Mouse (Mus musculus) hindbrain, embryonic 13.5 days (tissue): ENCODE measurements around the gene Wasf2. TPM values are rescaled to one million over a fixed set of nuclear protein-coding genes. Genes with fewer than 3 reads are reported as not detected.

Experiments
- ATAC-seq: fragments of 200-750 bp; cut with Nextera tagmentation; 2 replicates; pipeline ENCODE4 v1.8.0; 2017; ENCODE audit warnings: moderate TSS enrichment; ENCODE audit not compliant: low FRiP score
- H3K27ac ChIP-seq: fragments of 300-500 bp; sonication (generic); 2 replicates; pipeline ENCODE4 v1.5.1; 2015; ENCODE audit warnings: inconsistent platforms, mild to moderate bottlenecking, moderate library complexity
- H3K27me3 ChIP-seq: fragments of 300-500 bp; sonication (generic); 2 replicates; pipeline ENCODE4 v1.6.1; 2015; ENCODE audit warnings: mild to moderate bottlenecking, inconsistent platforms
- H3K36me3 ChIP-seq: fragments of 300-500 bp; sonication (generic); 2 replicates; pipeline ENCODE4 v1.6.1; 2015; ENCODE audit warnings: mild to moderate bottlenecking, inconsistent platforms
- H3K4me1 ChIP-seq: fragments of 300-500 bp; sonication (generic); replicated peaks from 2 replicates; pipeline ENCODE4 v1.6.1; 2015; ENCODE audit warnings: inconsistent platforms
- H3K4me2 ChIP-seq: fragments of 300-500 bp; sonication (generic); 2 replicates; pipeline ENCODE4 v1.6.1; 2015; ENCODE audit warnings: inconsistent platforms, mild to moderate bottlenecking, moderate library complexity
- H3K4me3 ChIP-seq: fragments of 300-500 bp; sonication (generic); 2 replicates; pipeline ENCODE4 v1.5.1; 2015; ENCODE audit warnings: mild to moderate bottlenecking, inconsistent platforms
- H3K9ac ChIP-seq: fragments of 300-500 bp; sonication (generic); 2 replicates; pipeline ENCODE4 v1.6.1; 2015; ENCODE audit warnings: mild to moderate bottlenecking, inconsistent platforms
- H3K9me3 ChIP-seq: fragments of 300-500 bp; sonication (generic); 2 replicates; pipeline ENCODE4 v1.6.1; 2016; ENCODE audit warnings: inconsistent platforms
- WGBS: fragments of 180-500 bp; shearing (Covaris S2); methylation state at CpG from one replicate; pipeline ENCODE4 v1.1.7; 2015; 5-methylcytosine and 5-hydroxymethylcytosine counted together
- polyA plus RNA-seq: library from polyadenylated mRNA; unstranded; fragments of >200 nt; fragmentation: Nextera tagmentation; extraction: Ambion mirVana; gene quantifications from 2 replicates; pipeline ENCODE4 v1.2.1, GENCODE M21; 2015

Gene Wasf2
- polyA plus RNA-seq, 1 experiment from 2014 or later = 35.4 TPM

- Histone ChIP-seq H3K9me3 (no peaks in the 10 kb centered on the region), H3K4me2 (peak overlapping the region; percentile 95), H3K4me1 (peaks cover 27% of the 10 kb centered on the region), H3K9ac (peak overlapping the region; percentile 81; the same call in 1 of the 2 replicates), H3K36me3 (no peaks in the 10 kb centered on the region), H3K27ac (no peak overlapping the region), H3K27me3 (peaks cover 59% of the 10 kb centered on the region), H3K4me3 (peak overlapping the region; percentile 66)
- no peak for ATAC-seq
- 12% methylated on average over 10 of the region's 10 CpGs for WGBS
Observed at GRCm38 (mm10) chr4:133213661-133214060, 83.4 kb downstream of the Wasf2 start.

GRCm38 (mm10) chr4:133217641-133218040 lies 87.3 kb downstream of the Wasf2 start:
- Histone ChIP-seq H3K9me3 (no peaks in the 10 kb centered on the region), H3K4me2 (no peak overlapping the region), H3K27me3 (peaks cover 77% of the 10 kb centered on the region), H3K9ac (no peak overlapping the region), H3K4me3 (no peak overlapping the region), H3K36me3 (no peaks in the 10 kb centered on the region), H3K4me1 (peaks cover 31% of the 10 kb centered on the region), H3K27ac (no peak overlapping the region)
- WGBS = 3% methylated on average over 5 of the region's 5 CpGs
- no peak; the same call in 1 of the 2 replicates for ATAC-seq

- ATAC-seq = no peak
- no peak overlapping the region for H3K4me3 ChIP-seq
- peaks cover 69% of the 10 kb centered on the region for H3K27me3 ChIP-seq
Observed at GRCm38 (mm10) chr4:133218745-133219144, 88.4 kb downstream of the Wasf2 start.

GRCm38 (mm10) chr4:133220656-133221055 lies 90.4 kb downstream of the Wasf2 start:
- H3K9me3 ChIP-seq = no peaks in the 10 kb centered on the region
- H3K27me3 ChIP-seq = peaks cover 54% of the 10 kb centered on the region
- no peak for ATAC-seq
- H3K4me2 ChIP-seq = peak overlapping the region; percentile 56
- H3K36me3 ChIP-seq = no peaks in the 10 kb centered on the region
- WGBS = 1% methylated on average over 25 of the region's 25 CpGs
- H3K4me3 ChIP-seq = peak overlapping the region; percentile 32
- peak overlapping the region; percentile 67 for H3K9ac ChIP-seq
- peaks cover 30% of the 10 kb centered on the region for H3K4me1 ChIP-seq
- H3K27ac ChIP-seq = no peak overlapping the region

More at GRCm38 (mm10) chr4:133218745-133219144, 88.4 kb downstream of the Wasf2 start:
- Histone ChIP-seq H3K9ac (no peak overlapping the region), H3K4me2 (no peak overlapping the region), H3K9me3 (no peaks in the 10 kb centered on the region), H3K36me3 (no peaks in the 10 kb centered on the region), H3K27ac (no peak overlapping the region), H3K4me1 (peaks cover 25% of the 10 kb centered on the region)
- 95% methylated on average over 3 of the region's 3 CpGs for WGBS

- Histone ChIP-seq H3K27me3 (peaks cover 51% of the 10 kb centered on the region), H3K9me3 (no peaks in the 10 kb centered on the region), H3K4me3 (no peak overlapping the region), H3K4me1 (peaks cover 30% of the 10 kb centered on the region), H3K9ac (no peak overlapping the region), H3K27ac (no peak overlapping the region), H3K36me3 (no peaks in the 10 kb centered on the region), H3K4me2 (no peak overlapping the region)
- no peak for ATAC-seq
- WGBS = 86% methylated on average over 8 of the region's 8 CpGs
Observed at GRCm38 (mm10) chr4:133221701-133222100, 91.4 kb downstream of the Wasf2 start.

GRCm38 (mm10) chr4:133223875-133224274 lies 93.6 kb downstream of the Wasf2 start:
- Histone ChIP-seq H3K9ac (peak overlapping the region; percentile 43; the same call in 1 of the 2 replicates), H3K36me3 (no peaks in the 10 kb centered on the region), H3K27me3 (peaks cover 43% of the 10 kb centered on the region), H3K4me1 (peaks cover 25% of the 10 kb centered on the region), H3K9me3 (no peaks in the 10 kb centered on the region), H3K27ac (no peak overlapping the region), H3K4me2 (no peak overlapping the region), H3K4me3 (no peak overlapping the region)
- WGBS = 38% methylated on average over 5 of the region's 5 CpGs
- ATAC-seq = no peak

GRCm38 (mm10) chr4:133226073-133226472 lies 95.8 kb downstream of the Wasf2 start:
- no peak overlapping the region for H3K27ac ChIP-seq
- H3K4me1 ChIP-seq = peaks cover 22% of the 10 kb centered on the region
- H3K36me3 ChIP-seq = no peaks in the 10 kb centered on the region
- WGBS = 74% methylated on average over 10 of the region's 10 CpGs
- H3K27me3 ChIP-seq = peaks cover 22% of the 10 kb centered on the region
- H3K9ac ChIP-seq = no peak overlapping the region
- no peaks in the 10 kb centered on the region for H3K9me3 ChIP-seq
- no peak overlapping the region for H3K4me3 ChIP-seq
- H3K4me2 ChIP-seq = no peak overlapping the region
- ATAC-seq = no peak

GRCm38 (mm10) chr4:133227636-133228035 lies 97.3 kb downstream of the Wasf2 start:
- Histone ChIP-seq H3K4me2 (no peak overlapping the region), H3K9me3 (no peaks in the 10 kb centered on the region), H3K4me3 (no peak overlapping the region), H3K36me3 (no peaks in the 10 kb centered on the region), H3K27me3 (0 out of 2 replicates have a peak, but pooled peaks cover 17% of the 10 kb centered on the region), H3K27ac (no peak overlapping the region), H3K4me1 (peaks cover 18% of the 10 kb centered on the region), H3K9ac (no peak overlapping the region)
- no peak for ATAC-seq
- 44% methylated on average over 8 of the region's 8 CpGs for WGBS

- 0 out of 2 replicates have a peak, but pooled peaks cover 7% of the 10 kb centered on the region for H3K4me1 ChIP-seq
- 58% methylated on average over 8 of the region's 8 CpGs for WGBS
- H3K27ac ChIP-seq = peak overlapping the region; percentile 19; the same call in 1 of the 2 replicates
- no peak overlapping the region for H3K4me2 ChIP-seq
- no peak overlapping the region for H3K4me3 ChIP-seq
- H3K9me3 ChIP-seq = no peaks in the 10 kb centered on the region
- no peak for ATAC-seq
- 0 out of 2 replicates have a peak, but pooled peaks cover 15% of the 10 kb centered on the region for H3K27me3 ChIP-seq
- no peak overlapping the region for H3K9ac ChIP-seq
- H3K36me3 ChIP-seq = no peaks in the 10 kb centered on the region
Observed at GRCm38 (mm10) chr4:133229582-133229981, 99.3 kb downstream of the Wasf2 start.

- H3K4me2 ChIP-seq = no peak overlapping the region
- H3K36me3 ChIP-seq = no peaks in the 10 kb centered on the region
- H3K27me3 ChIP-seq = peaks cover 26% of the 10 kb centered on the region; the same call in 1 of the 2 replicates
- no peak for ATAC-seq
- H3K9me3 ChIP-seq = no peaks in the 10 kb centered on the region
- H3K4me3 ChIP-seq = no peak overlapping the region
- 0 out of 2 replicates have a peak, but pooled peaks cover 4% of the 10 kb centered on the region for H3K4me1 ChIP-seq
- no peak overlapping the region for H3K27ac ChIP-seq
- WGBS = 49% methylated on average over 10 of the region's 10 CpGs
- H3K9ac ChIP-seq = no peak overlapping the region
Observed at GRCm38 (mm10) chr4:133233285-133233976, 103.1 kb downstream of the Wasf2 start.

- 66% methylated on average over 5 of the region's 5 CpGs for WGBS
- no peaks in the 10 kb centered on the region for H3K36me3 ChIP-seq
Observed at GRCm38 (mm10) chr4:133234771-133235170, 104.5 kb downstream of the Wasf2 start.

GRCm38 (mm10) chr4:133235415-133235814 lies 105.1 kb downstream of the Wasf2 start:
- H3K9ac ChIP-seq = no peak overlapping the region
- peaks cover under 1% of the 10 kb centered on the region; the same call in 1 of the 2 replicates for H3K4me1 ChIP-seq
- H3K4me2 ChIP-seq = no peak overlapping the region
- WGBS = 81% methylated on average over 5 of the region's 5 CpGs
- H3K9me3 ChIP-seq = no peaks in the 10 kb centered on the region
- H3K27me3 ChIP-seq = peaks cover 44% of the 10 kb centered on the region
- no peak overlapping the region for H3K4me3 ChIP-seq
- no peak for ATAC-seq
- H3K36me3 ChIP-seq = no peaks in the 10 kb centered on the region
- H3K27ac ChIP-seq = no peak overlapping the region

More at GRCm38 (mm10) chr4:133234771-133235170, 104.5 kb downstream of the Wasf2 start:
- no peak overlapping the region for H3K9ac ChIP-seq
- 0 out of 2 replicates have a peak, but pooled peaks cover 3% of the 10 kb centered on the region for H3K4me1 ChIP-seq
- H3K4me2 ChIP-seq = no peak overlapping the region
- H3K9me3 ChIP-seq = no peaks in the 10 kb centered on the region
- no peak overlapping the region for H3K4me3 ChIP-seq
- ATAC-seq = no peak
- peaks cover 38% of the 10 kb centered on the region for H3K27me3 ChIP-seq
- no peak overlapping the region for H3K27ac ChIP-seq

GRCm38 (mm10) chr4:133237911-133238310 lies 107.6 kb downstream of the Wasf2 start:
- H3K36me3 ChIP-seq = no peaks in the 10 kb centered on the region
- no peaks in the 10 kb centered on the region for H3K9me3 ChIP-seq
- 88% methylated on average over 4 of the region's 4 CpGs for WGBS
- no peak for ATAC-seq
- H3K4me1 ChIP-seq = peaks cover 17% of the 10 kb centered on the region
- peaks cover 59% of the 10 kb centered on the region for H3K27me3 ChIP-seq
- no peak overlapping the region for H3K9ac ChIP-seq
- no peak overlapping the region for H3K4me3 ChIP-seq
- H3K4me2 ChIP-seq = no peak overlapping the region
- H3K27ac ChIP-seq = no peak overlapping the region
